Mouse (Mus musculus): ENCODE measurements around the gene Dusp3.
"Not testable (repeated sequence)": the region's sequence is repeated elsewhere in the genome, so short reads cannot be mapped to it uniquely, and the experiment has no call there.

Gene Dusp3

GRCm38 (mm10) chr11:102011510-102011909, 24.7 kb upstream of the Dusp3 start:
- DNase-seq (ENCODE audit: low read depth, low spot score), result no peak

GRCm38 (mm10) chr11:102010140-102010539, 23.3 kb upstream of the Dusp3 start:
- no peak for DNase-seq (ENCODE audit: low read depth, low spot score)

GRCm38 (mm10) chr11:102008954-102009637, 22.3 kb upstream of the Dusp3 start:
- DNase-seq (ENCODE audit: low read depth, low spot score), result no peak

- DNase-seq (ENCODE audit: low read depth, low spot score), result no peak
Observed at GRCm38 (mm10) chr11:102008372-102008771, 21.6 kb upstream of the Dusp3 start.

- DNase-seq (ENCODE audit: low read depth, low spot score), result no peak
Observed at GRCm38 (mm10) chr11:102006688-102007087, 19.9 kb upstream of the Dusp3 start.

GRCm38 (mm10) chr11:102006271-102006670, 19.5 kb upstream of the Dusp3 start:
- no peak for DNase-seq (ENCODE audit: low read depth, low spot score)

GRCm38 (mm10) chr11:102004251-102004650, 17.4 kb upstream of the Dusp3 start:
- peak; percentile 83 for DNase-seq (ENCODE audit: low read depth, low spot score)

- DNase-seq (ENCODE audit: low read depth, low spot score), result no peak
Observed at GRCm38 (mm10) chr11:101999466-101999865, 12.7 kb upstream of the Dusp3 start.

- DNase-seq (ENCODE audit: low read depth, low spot score), result no peak
Observed at GRCm38 (mm10) chr11:101998258-101998657, 11.4 kb upstream of the Dusp3 start.

GRCm38 (mm10) chr11:101995938-101996337, 9.1 kb upstream of the Dusp3 start:
- DNase-seq (ENCODE audit: low read depth, low spot score), result no peak

- no peak for DNase-seq (ENCODE audit: low read depth, low spot score)
Observed at GRCm38 (mm10) chr11:101994100-101994499, 7.3 kb upstream of the Dusp3 start.

- DNase-seq (ENCODE audit: low read depth, low spot score), result no peak
Observed at GRCm38 (mm10) chr11:101992411-101992810, 5.6 kb upstream of the Dusp3 start.

- no peak for DNase-seq (ENCODE audit: low read depth, low spot score)
Observed at GRCm38 (mm10) chr11:101991813-101992212, 5.0 kb upstream of the Dusp3 start.

- no peak for DNase-seq (ENCODE audit: low read depth, low spot score)
Observed at GRCm38 (mm10) chr11:101990244-101990643, 3.4 kb upstream of the Dusp3 start.

GRCm38 (mm10) chr11:101985990-101986389, 823 bp downstream of the Dusp3 start:
- peak; percentile 90 for DNase-seq (ENCODE audit: low read depth, low spot score)

- DNase-seq (ENCODE audit: low read depth, low spot score), result not testable (repeated sequence)
Observed at GRCm38 (mm10) chr11:101985450-101985849, 1.4 kb downstream of the Dusp3 start.

GRCm38 (mm10) chr11:101984054-101985025, 2.5 kb downstream of the Dusp3 start, which contains the start of gene Cfap97d1:
Gene Cfap97d1 (plus strand): TSS chr11:101984279.
- DNase-seq (ENCODE audit: low read depth, low spot score), result peak; percentile 99

- no peak for DNase-seq (ENCODE audit: low read depth, low spot score)
Observed at GRCm38 (mm10) chr11:101983431-101983921, 3.3 kb downstream of the Dusp3 start.

GRCm38 (mm10) chr11:101982981-101983411, 3.8 kb downstream of the Dusp3 start:
- DNase-seq (ENCODE audit: low read depth, low spot score), result peak; percentile 83

GRCm38 (mm10) chr11:101981850-101982249, 5.0 kb downstream of the Dusp3 start:
- peak; percentile 50 for DNase-seq (ENCODE audit: low read depth, low spot score)

- DNase-seq (ENCODE audit: low read depth, low spot score), result no peak
Observed at GRCm38 (mm10) chr11:101980603-101981157, 6.1 kb downstream of the Dusp3 start.

GRCm38 (mm10) chr11:101979140-101979539, 7.7 kb downstream of the Dusp3 start:
- DNase-seq (ENCODE audit: low read depth, low spot score), result no peak

All from R1 (cell line).